In genomic region chr14:58069927-58070326, GRCm38 (mm10) we compare ENCODE assay signal across 8 mouse cellular contexts. TPM values are rescaled to one million over a fixed set of nuclear protein-coding genes. Genes with fewer than 3 reads are reported as not detected.
DNase-seq lines count a peak whose midpoint lies in the region; ATAC-seq and TF ChIP-seq lines count a peak whose summit lies in the region.

No protein-coding gene starts in this region.

- 0 out of 2 replicates have a peak, but pooled peaks cover 13% of the 10 kb centered on the region for H3K27me3 ChIP-seq in heart, postnatal 0 days (ENCODE audit: control insufficient read depth, insufficient read depth, low read length)
- H3K27me3 ChIP-seq in liver, postnatal 0 days (ENCODE audit: insufficient read depth, low read length): peaks cover 67% of the 10 kb centered on the region

- 2% methylated on average over 6 of the region's 6 CpGs for WGBS in heart, postnatal 0 days
- WGBS in liver, postnatal 0 days (ENCODE audit: insufficient replicate concordance): 4% methylated on average over 6 of the region's 6 CpGs

- TF ChIP-seq EP300 in heart, postnatal 0 days (IDR thresholded peaks at IDR 0.05; ENCODE audit: low read depth): no peak
- no peak for TF ChIP-seq EP300 in liver, postnatal 0 days (IDR thresholded peaks at IDR 0.05; ENCODE audit: low read depth)

- H3K27ac ChIP-seq in heart, postnatal 0 days (ENCODE audit: low read depth): peak overlapping the region; percentile 86; the same call in 1 of the 2 replicates
- H3K27ac ChIP-seq in liver, postnatal 0 days (ENCODE audit: low read depth): no peak overlapping the region

- H3K9ac ChIP-seq in heart, postnatal 0 days (replicated peaks; ENCODE audit: low read depth, low read length): no peak overlapping the region
- no peak overlapping the region for H3K9ac ChIP-seq in liver, postnatal 0 days (replicated peaks)

- H3K9me3 ChIP-seq in heart, postnatal 0 days (replicated peaks; ENCODE audit: control insufficient read depth, low read length): no peaks in the 10 kb centered on the region
- no peaks in the 10 kb centered on the region for H3K9me3 ChIP-seq in liver, postnatal 0 days (ENCODE audit: low read length)

- DNase-seq in embryo, embryonic 10 days (ENCODE audit: low spot score): peak; percentile 23
- no peak for DNase-seq in embryo, embryonic 9.5 days (ENCODE audit: extremely low spot score)
- peak; percentile 24 for DNase-seq in ES-CJ7 (ENCODE audit: low read depth, low spot score)
- DNase-seq in heart, postnatal 0 days (ENCODE audit: low spot score): peak; percentile 47
- DNase-seq in liver, postnatal 0 days: no peak
- DNase-seq in testis, postnatal 14 days (ENCODE audit: low spot score): no peak
- no peak for DNase-seq in ovary, postnatal 36 days (ENCODE audit: low spot score)
- DNase-seq in right cerebral cortex, postnatal 14 days: no peak

- no peak for ATAC-seq in heart, postnatal 0 days (ENCODE audit: insufficient read depth, low read depth)
- ATAC-seq in liver, postnatal 0 days: no peak

- no peaks in the 10 kb centered on the region for H3K36me3 ChIP-seq in heart, postnatal 0 days (replicated peaks; ENCODE audit: control insufficient read depth, insufficient read depth, low read length)
- no peaks in the 10 kb centered on the region for H3K36me3 ChIP-seq in liver, postnatal 0 days (replicated peaks; ENCODE audit: insufficient read depth, low read length)

- no peak for TF ChIP-seq CTCF in heart, postnatal 0 days (IDR thresholded peaks at IDR 0.05; ENCODE audit: low read depth)
- TF ChIP-seq CTCF in liver, postnatal 0 days (IDR thresholded peaks at IDR 0.05; ENCODE audit: low read depth): no peak

- H3K4me2 ChIP-seq in heart, postnatal 0 days (ENCODE audit: low read depth, low read length): peak overlapping the region; percentile 86
- peak overlapping the region; percentile 75 for H3K4me2 ChIP-seq in liver, postnatal 0 days (ENCODE audit: low read depth, low read length)

- H3K4me1 ChIP-seq in heart, postnatal 0 days (ENCODE audit: control insufficient read depth, insufficient read depth): peaks cover 6% of the 10 kb centered on the region; the same call in 1 of the 2 replicates
- H3K4me1 ChIP-seq in liver, postnatal 0 days (ENCODE audit: insufficient read depth): peaks cover 19% of the 10 kb centered on the region

- H3K4me3 ChIP-seq in heart, postnatal 0 days (ENCODE audit: low read depth, low read length): peak overlapping the region; percentile 84
- H3K4me3 ChIP-seq in liver, postnatal 0 days (ENCODE audit: low read depth, low read length): no peak overlapping the region; the same call in 1 of the 2 replicates

RNA-seq across cellular contexts. Expression of gene Fgf9, which starts 0.4 kb away (rescaled TPM):
- total RNA-seq in heart, postnatal 0 days (2014; rRNA removed; ENCODE audit: low replicate concordance): 3.7 and 7.6 TPM in 2 replicates
- polyA plus RNA-seq in heart, postnatal 0 days (2015; fragmentation: Nextera tagmentation; extraction: Ambion mirVana): 10.0 and 10.6 TPM in 2 replicates
- 0.19 and 0.20 TPM in 2 replicates for polyA plus RNA-seq in liver, postnatal 0 days (2015; fragmentation: Nextera tagmentation; extraction: Ambion mirVana)

Comparison
In these comparisons a context has a peak if more than half of its experiments do, and no peak if none do; other contexts are left out.
1. DNase-seq: peak in embryo, embryonic 10 days (single experiment), ES-CJ7 (single experiment) and heart, postnatal 0 days (single experiment); none in embryo, embryonic 9.5 days (single experiment), liver, postnatal 0 days (single experiment), testis, postnatal 14 days (single experiment), ovary, postnatal 36 days (single experiment) and right cerebral cortex, postnatal 14 days (single experiment).